11 mouse cellular contexts compared by ENCODE assay signal in genomic region chr5:67099393-67100271, GRCm38 (mm10). TPM values are rescaled to one million over a fixed set of nuclear protein-coding genes. Genes with fewer than 3 reads are reported as not detected.
A peak's percentile ranks its signal among the peaks of the same experiment; 100 is the strongest.
DNase-seq lines count a peak whose midpoint lies in the region; ATAC-seq lines count a peak whose summit lies in the region.
"Had no signal": no experiment of that assay in that cellular context is flagged by ENCODE, and none has a peak within 500 bp of the region (broad histone marks: within the 10 kb centered on the region; RNA-seq: fewer than 3 reads in every experiment).

No protein-coding gene starts in this region.

- no peak overlapping the region for H3K4me3 ChIP-seq in intestine, embryonic 14.5 days (ENCODE audit: low read depth, low read length)
- H3K4me3 ChIP-seq in intestine, embryonic 15.5 days (replicated peaks), result no peak overlapping the region
- H3K4me3 ChIP-seq in embryonic facial prominence, embryonic 14.5 days (ENCODE audit: low read depth, low read length), result no peak overlapping the region
- H3K4me3 ChIP-seq: heart, adult 2 months had no signal

- ATAC-seq in intestine, embryonic 14.5 days (replicated peaks; ENCODE audit: low FRiP score, low TSS enrichment, low read depth), result no peak
- ATAC-seq in intestine, embryonic 15.5 days, result no peak
- ATAC-seq in embryonic facial prominence, embryonic 14.5 days (ENCODE audit: low read depth), result no peak

- H3K36me3 ChIP-seq in intestine, embryonic 14.5 days (ENCODE audit: control insufficient read depth, insufficient read depth, low read length), result no peaks in the 10 kb centered on the region
- no peaks in the 10 kb centered on the region for H3K36me3 ChIP-seq in intestine, embryonic 15.5 days
- H3K36me3 ChIP-seq in embryonic facial prominence, embryonic 14.5 days (ENCODE audit: control insufficient read depth, insufficient read depth, low read length), result no peaks in the 10 kb centered on the region

- peaks cover 100% of the 10 kb centered on the region for H3K27me3 ChIP-seq in intestine, embryonic 14.5 days (replicated peaks; ENCODE audit: control insufficient read depth, insufficient read depth, low read length)
- H3K27me3 ChIP-seq in intestine, embryonic 15.5 days (replicated peaks), result peaks cover 87% of the 10 kb centered on the region
- peaks cover 97% of the 10 kb centered on the region for H3K27me3 ChIP-seq in embryonic facial prominence, embryonic 14.5 days (replicated peaks; ENCODE audit: control insufficient read depth, insufficient read depth, low read length)

- WGBS in intestine, embryonic 14.5 days, result 2% methylated on average over 32 of the region's 32 CpGs
- WGBS in intestine, embryonic 15.5 days, result 2% methylated on average over 32 of the region's 32 CpGs
- 1% methylated on average over 32 of the region's 32 CpGs for WGBS in embryonic facial prominence, embryonic 14.5 days

- no peak overlapping the region; the same call in 1 of the 2 replicates for H3K9ac ChIP-seq in intestine, embryonic 14.5 days (ENCODE audit: low read length)
- no peak overlapping the region for H3K9ac ChIP-seq in intestine, embryonic 15.5 days
- H3K9ac ChIP-seq in embryonic facial prominence, embryonic 14.5 days (ENCODE audit: low read depth, low read length), result no peak overlapping the region

- no peak overlapping the region; the same call in 1 of the 2 replicates for H3K4me2 ChIP-seq in intestine, embryonic 14.5 days (ENCODE audit: low read length)
- H3K4me2 ChIP-seq in intestine, embryonic 15.5 days (replicated peaks), result no peak overlapping the region
- H3K4me2 ChIP-seq in embryonic facial prominence, embryonic 14.5 days (ENCODE audit: low read depth, low read length), result no peak overlapping the region

- no peaks in the 10 kb centered on the region for H3K4me1 ChIP-seq in intestine, embryonic 14.5 days (replicated peaks; ENCODE audit: control insufficient read depth, insufficient read depth, low read length)
- peaks cover 6% of the 10 kb centered on the region for H3K4me1 ChIP-seq in intestine, embryonic 15.5 days (replicated peaks)
- H3K4me1 ChIP-seq in embryonic facial prominence, embryonic 14.5 days (ENCODE audit: control insufficient read depth, insufficient read depth, low read length), result peaks cover 5% of the 10 kb centered on the region; the same call in 1 of the 2 replicates

- no peaks in the 10 kb centered on the region for H3K9me3 ChIP-seq in intestine, embryonic 14.5 days (ENCODE audit: control insufficient read depth, low read length)
- H3K9me3 ChIP-seq in intestine, embryonic 15.5 days, result no peaks in the 10 kb centered on the region
- no peaks in the 10 kb centered on the region for H3K9me3 ChIP-seq in embryonic facial prominence, embryonic 14.5 days (ENCODE audit: control insufficient read depth, low read length)

- H3K27ac ChIP-seq in intestine, embryonic 14.5 days (ENCODE audit: low read depth), result peak overlapping the region; percentile 36
- no peak overlapping the region for H3K27ac ChIP-seq in intestine, embryonic 15.5 days
- H3K27ac ChIP-seq in embryonic facial prominence, embryonic 14.5 days (replicated peaks; ENCODE audit: low read depth, low read length), result no peak overlapping the region
- H3K27ac ChIP-seq: heart, adult 2 months had no signal

- peak; percentile 86 for DNase-seq in intestine, embryonic 14.5 days (ENCODE audit: low spot score)
- peak; percentile 27 for DNase-seq in right cerebral cortex, postnatal 25 days
- DNase-seq in right cerebral cortex, postnatal 14 days, result no peak
- DNase-seq in embryonic facial prominence, embryonic 14.5 days (ENCODE audit: low spot score), result peak; percentile 34
- peak; percentile 57 for DNase-seq in retina, postnatal 1 day
- DNase-seq in lung, postnatal 10 days, result no peak
- DNase-seq in gastrocnemius, adult 8-10 months (ENCODE audit: low spot score in 2 of 2), result no peak

RNA-seq across cellular contexts. Expression of gene Phox2b, which starts 0.5 kb away (rescaled TPM):
- polyA plus RNA-seq in intestine, embryonic 14.5 days (2014; fragmentation: Nextera tagmentation; extraction: Ambion mirVana), result 41.6 and 45.5 TPM in 2 replicates
- 24.1 and 27.7 TPM in 2 replicates for polyA plus RNA-seq in intestine, embryonic 15.5 days (2015; fragmentation: Nextera tagmentation; extraction: Ambion mirVana)
- polyA plus RNA-seq in embryonic facial prominence, embryonic 14.5 days (2014; fragmentation: Nextera tagmentation; extraction: Ambion mirVana), result 1.8 and 2.4 TPM in 2 replicates
- not detected for total RNA-seq in gastrocnemius, adult 8-10 months (2022)
- total RNA-seq: heart, adult 2 months; layer of hippocampus, postnatal 14 days; MEL had no signal

Comparison
In these comparisons a context has a peak if more than half of its experiments do, and no peak if none do; other contexts are left out.
1. DNase-seq: peak in intestine, embryonic 14.5 days (single experiment), right cerebral cortex, postnatal 25 days (single experiment), embryonic facial prominence, embryonic 14.5 days (single experiment) and retina, postnatal 1 day (single experiment); none in right cerebral cortex, postnatal 14 days (single experiment), lung, postnatal 10 days (single experiment) and gastrocnemius, adult 8-10 months (0 of 2).